Mouse (Mus musculus): Measurements from ENCODE around the gene Hoxd13. TPM values are rescaled to one million over a fixed set of nuclear protein-coding genes. Genes with fewer than 3 reads are reported as not detected.

The Hoxd13 gene
- not detected in 2 replicates for polyA plus RNA-seq (2012; rRNA removed; ENCODE audit: low replicate concordance)

DNA sequence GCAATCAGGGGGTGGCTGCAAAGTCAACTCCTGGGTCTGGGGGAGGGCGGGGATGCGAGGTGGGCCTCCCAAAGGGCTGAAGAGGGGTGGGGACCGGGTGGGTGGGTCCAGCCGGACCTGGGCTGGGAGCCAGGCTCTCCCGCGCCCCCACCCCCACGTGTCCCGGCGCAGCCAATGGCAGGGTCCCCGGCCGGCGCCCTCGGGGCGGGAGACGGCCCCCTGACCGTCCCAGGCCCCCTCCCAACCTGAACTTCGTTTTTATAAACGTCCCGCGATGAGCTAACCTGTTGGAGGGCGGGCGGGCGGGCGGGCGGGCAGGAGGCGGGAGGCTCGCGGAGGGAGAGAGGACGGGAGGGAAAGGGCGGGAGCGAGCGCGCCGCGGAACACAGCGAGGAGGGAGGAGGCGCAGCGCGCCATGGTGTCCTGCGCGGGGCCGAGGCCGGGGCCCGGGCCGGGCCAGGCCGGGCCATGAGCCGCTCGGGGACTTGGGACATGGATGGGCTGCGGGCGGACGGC is at the start of gene Hoxd13:
Gene Hoxd13, plus strand, starts transcription at position 469 of the 516 bp plus-strand sequence.

DNA sequence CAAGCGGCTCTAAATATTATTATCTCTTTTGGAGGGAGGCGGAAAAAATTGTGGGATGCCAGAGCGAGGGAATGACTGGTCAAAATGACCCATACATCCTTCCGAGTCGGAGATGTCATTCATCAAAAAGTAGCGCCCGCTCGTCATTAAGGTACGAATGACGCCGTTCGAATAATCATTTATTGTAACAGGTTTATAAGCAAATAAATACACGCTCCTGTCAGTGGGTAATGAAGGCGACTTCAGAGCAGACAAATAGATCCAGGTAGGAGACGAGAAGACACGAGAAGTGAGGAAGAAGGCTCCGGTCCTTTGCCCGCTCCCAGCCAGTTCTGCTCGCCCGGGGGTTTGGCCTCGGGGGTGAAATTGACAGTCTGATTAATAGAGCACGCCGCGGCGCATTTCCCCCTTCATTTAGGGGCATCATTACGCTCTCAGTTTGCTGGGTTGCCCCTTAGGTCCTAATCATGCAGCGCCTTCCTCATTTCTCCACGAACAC is 8.6 kb upstream of the Hoxd13 start, which contains the start of gene Evx2:
Gene Evx2, minus strand, starts transcription at position 51 of the 499 bp plus-strand sequence.

DNA sequence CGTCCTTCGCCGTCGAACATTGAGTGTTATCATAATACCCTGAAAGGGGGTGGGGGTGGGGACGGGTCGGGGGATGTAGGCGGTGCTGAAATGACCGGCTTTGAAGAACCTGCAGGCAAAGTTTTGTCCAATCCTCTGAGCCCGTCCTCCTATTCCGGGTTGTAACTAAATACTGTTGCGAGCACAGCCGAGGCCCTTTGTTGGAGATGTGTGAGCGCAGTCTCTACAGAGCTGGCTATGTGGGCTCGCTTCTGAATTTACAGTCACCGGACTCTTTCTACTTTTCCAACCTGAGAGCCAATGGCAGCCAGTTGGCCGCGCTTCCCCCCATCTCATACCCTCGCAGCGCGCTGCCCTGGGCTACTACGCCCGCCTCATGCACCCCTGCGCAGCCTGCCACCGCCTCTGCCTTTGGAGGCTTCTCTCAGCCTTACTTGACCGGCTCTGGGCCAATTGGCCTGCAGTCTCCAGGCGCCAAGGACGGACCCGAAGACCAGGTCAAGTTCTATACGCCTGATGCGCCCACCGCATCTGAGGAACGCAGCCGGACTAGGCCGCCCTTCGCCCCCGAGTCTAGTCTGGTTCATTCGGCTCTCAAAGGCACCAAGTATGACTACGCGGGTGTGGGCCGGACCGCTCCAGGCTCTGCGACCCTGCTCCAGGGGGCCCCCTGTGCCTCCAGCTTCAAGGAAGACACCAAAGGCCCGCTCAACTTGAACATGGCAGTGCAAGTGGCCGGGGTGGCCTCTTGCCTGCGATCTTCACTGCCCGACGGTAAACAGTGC is 7.0 kb downstream of the Hoxd13 start, which contains the start of gene Hoxd12:
Gene Hoxd12, plus strand, starts transcription at position 133 of the 785 bp plus-strand sequence.

DNA sequence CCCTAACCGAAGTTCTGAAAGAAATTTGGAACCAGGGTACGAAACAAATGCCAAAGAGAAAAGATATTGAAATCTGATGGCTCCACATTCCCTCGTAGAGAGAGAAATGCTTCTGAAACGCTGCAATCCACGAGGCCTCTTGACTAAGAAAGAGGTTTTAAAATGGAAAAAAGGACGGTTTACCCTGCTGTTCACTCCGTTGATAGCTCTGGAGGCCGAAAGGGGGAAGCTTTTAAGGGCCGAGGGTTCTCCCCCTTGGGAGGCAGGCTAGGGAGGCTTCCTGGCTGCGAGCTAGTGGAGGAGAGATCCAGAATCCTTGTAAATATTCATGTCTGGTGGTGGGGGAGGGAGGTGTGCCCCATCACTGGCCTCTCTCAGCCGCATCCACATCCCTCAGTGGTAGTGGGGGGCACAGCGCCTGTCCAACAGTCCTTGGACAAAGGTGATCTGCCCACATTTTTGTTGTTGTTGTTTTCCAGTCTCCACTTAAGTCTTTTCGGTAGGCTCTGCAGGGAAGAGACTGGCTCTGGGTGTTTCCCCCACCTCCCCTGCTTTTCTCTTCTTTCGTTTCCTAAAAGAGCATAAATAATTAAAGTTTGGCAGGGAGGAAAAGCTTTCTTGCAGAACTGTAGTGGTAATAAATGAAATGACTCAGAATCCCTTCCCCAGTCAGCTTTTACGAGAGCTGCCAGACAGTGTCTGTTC is 10.9 kb downstream of the Hoxd13 start, which contains the start of gene Hoxd11:
Gene Hoxd11, plus strand, starts transcription at position 667 of the 705 bp plus-strand sequence.

DNA sequence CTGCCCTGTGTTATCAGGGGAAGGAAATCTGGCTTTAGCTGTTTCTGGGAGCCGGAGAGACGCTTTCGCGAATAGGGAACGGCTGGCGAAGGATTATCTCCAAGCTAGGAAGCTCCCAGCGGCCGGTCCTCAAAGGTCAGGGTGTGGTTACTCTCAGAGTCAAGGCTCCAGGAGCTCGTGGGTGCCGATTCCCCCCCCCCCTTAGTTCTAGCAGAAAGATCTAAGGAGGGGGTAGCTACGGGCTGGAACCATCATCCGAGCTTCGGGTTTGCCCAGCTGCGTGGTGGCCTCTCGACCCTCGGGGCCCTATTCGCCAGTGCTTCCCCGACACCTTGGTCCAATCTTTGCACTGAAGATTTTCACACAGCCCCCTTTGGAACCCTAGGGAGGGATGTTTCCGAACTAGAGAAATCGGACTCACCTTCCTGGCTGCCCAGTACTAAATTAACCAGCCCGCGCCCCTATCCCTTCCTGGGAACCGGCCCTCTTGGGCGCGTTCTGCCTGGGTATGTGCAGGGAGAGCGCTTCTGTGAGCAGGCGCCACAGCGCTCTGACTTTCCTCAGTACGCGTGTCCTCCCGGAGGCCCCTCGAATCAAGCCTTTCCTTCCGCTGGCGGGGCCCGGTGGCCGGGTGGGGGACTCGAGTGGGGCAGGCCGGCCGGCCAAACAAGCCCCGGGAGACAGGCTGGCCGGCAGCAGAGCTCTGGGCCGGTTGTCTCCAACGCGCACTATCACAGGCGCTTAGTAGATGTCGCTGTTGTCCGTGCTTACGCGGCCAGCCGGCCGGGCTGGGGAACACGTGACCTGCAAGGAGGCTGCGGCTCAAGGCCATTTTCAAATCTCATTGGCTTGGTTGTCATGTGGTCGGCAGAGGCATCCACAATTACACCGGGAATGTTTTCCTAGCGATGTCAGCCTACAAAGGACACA is 23.2 kb downstream of the Hoxd13 start, which contains the start of gene Hoxd10:
Gene Hoxd10, plus strand, starts transcription at position 903 of the 930 bp plus-strand sequence.

DNA sequence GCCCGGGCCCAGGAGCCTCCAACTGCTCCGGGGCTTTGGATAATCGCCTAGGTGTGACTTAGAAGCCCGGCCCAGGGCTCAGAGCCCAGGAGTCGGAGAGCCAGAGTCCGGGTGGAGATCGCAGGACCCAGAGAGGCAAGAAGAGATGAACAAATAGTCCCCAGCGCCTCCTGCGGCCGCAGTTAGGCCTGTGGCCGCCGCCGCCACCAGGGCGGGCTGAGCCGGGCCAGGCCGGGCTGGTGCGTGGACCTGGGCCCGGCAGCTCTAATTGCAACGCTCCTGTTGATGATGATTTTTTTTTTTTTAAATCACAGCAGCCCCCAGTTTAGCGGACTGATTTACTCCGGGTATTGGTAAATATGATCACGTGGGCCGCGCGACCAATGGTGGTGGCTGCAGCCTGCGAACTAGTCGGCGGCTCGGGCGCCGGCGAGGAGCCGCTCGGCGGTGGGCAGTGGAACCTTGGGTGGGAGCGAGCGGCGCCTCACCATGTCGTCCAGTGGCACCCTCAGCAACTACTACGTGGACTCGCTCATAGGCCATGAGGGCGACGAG is 29.5 kb downstream of the Hoxd13 start, which contains the start of gene Hoxd9:
Gene Hoxd9, plus strand, starts transcription at position 161 of the 555 bp plus-strand sequence.

DNA sequence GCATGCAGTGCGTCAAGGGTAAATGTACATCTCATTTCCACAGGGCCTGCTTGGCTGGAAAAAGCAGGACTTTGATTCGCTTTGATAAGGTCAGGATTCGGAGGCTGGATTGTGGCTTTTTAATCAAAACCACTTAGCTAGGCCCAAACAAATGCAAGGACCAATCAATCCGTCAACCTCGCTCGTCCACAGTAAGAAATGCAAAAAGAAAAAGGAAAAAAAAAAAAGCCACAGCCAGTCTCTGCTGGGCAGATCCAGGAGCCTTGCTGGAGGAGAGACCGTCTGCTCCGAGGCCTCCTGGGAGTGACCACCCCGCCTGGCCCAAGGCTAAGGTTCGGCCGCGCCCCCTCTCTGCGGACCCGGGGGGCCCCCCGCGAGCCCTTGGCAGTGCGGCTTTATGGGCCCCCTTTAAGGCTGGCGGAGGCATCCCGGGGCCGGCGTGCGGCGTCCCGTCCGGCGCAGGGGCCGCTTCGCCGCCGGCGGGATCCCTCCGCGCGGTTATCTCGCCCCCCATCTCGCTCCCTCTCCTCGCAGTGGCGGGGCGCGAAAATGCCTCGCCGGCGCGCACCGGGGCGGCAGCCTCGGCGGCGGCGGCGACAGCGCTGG is 36.4 kb downstream of the Hoxd13 start, which contains the start of gene Hoxd8:
Gene Hoxd8, plus strand, starts transcription at position 223 of the 606 bp plus-strand sequence.

DNA sequence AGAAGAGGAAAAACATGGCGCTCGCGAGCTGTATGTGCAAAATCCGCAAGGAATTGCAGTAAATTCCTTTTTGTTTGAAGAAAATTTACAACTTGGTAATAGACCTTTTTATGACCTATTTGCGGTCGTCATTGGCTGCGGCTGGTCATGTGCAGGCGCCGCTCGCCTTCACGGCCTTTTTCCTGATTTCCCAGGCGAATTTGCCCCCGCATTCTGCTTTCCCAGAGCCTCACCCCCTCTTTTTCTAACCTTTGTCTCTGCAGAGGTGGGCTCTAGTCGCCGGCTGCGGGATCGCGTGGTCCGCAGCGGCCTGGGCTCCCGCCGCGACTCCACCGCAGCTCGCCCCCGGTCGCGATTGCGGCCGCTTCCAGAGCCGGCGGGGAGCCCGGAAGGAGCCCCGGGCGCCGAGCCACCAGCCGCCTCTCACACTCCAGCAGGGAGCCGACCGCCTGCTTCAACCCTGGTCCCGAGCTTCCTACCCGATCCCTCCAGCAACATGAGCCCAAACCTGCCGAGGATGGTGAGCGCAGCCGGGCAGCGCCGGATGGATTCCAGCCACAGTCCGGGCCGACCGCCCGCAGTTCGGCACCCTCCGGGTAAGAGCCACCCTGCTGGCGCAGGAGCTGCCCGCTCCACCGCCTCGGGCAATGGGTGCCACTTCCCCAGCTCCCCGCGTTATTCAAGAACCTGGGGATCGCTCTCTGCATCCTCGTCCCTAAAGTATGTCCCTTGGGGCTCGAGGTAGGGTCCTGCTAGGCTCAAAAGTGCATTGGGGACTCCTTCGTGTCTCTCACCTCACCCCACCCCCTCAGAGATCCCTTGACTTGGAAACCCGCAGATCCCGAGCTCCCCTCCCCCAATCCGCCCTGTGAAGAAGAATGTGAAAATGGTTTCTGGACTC is 43.9 kb downstream of the Hoxd13 start, which contains the start of the genes Hoxd3 and Hoxd4:
Gene Hoxd3, plus strand, starts transcription at position 207 of the 901 bp plus-strand sequence.
Gene Hoxd4, plus strand, starts transcription at position 209 of the 901 bp plus-strand sequence.

Other genes starting within 250 kb of the Hoxd13 start
- 2.2 and 3.4 TPM in 2 replicates for gene Lnpk, start 88.9 kb upstream of the Hoxd13 start, polyA plus RNA-seq (2012; rRNA removed; ENCODE audit: low replicate concordance)
- gene Evx2, start 8.8 kb upstream of the Hoxd13 start, polyA plus RNA-seq (2012; rRNA removed; ENCODE audit: low replicate concordance): not detected in 2 replicates
- gene Hoxd12, start 6.7 kb downstream of the Hoxd13 start, polyA plus RNA-seq (2012; rRNA removed; ENCODE audit: low replicate concordance): not detected in 2 replicates
- not detected in 2 replicates for gene Hoxd11, start 11.2 kb downstream of the Hoxd13 start, polyA plus RNA-seq (2012; rRNA removed; ENCODE audit: low replicate concordance)
- not detected in 2 replicates for gene Hoxd10, start 23.6 kb downstream of the Hoxd13 start, polyA plus RNA-seq (2012; rRNA removed; ENCODE audit: low replicate concordance)
- gene Hoxd9, start 29.4 kb downstream of the Hoxd13 start, polyA plus RNA-seq (2012; rRNA removed; ENCODE audit: low replicate concordance): 0.11 and 0.49 TPM in 2 replicates
- 0.49 and 3.7 TPM in 2 replicates for gene Hoxd8, start 36.3 kb downstream of the Hoxd13 start, polyA plus RNA-seq (2012; rRNA removed; ENCODE audit: low replicate concordance)
- gene Hoxd3, start 43.6 kb downstream of the Hoxd13 start, polyA plus RNA-seq (2012; rRNA removed; ENCODE audit: low replicate concordance): 0.56 and 0.64 TPM in 2 replicates
- gene Hoxd4, start 43.6 kb downstream of the Hoxd13 start, polyA plus RNA-seq (2012; rRNA removed; ENCODE audit: low replicate concordance): 2.0 and 4.0 TPM in 2 replicates
- gene Gm28230, start 58.4 kb downstream of the Hoxd13 start, polyA plus RNA-seq (2012; rRNA removed; ENCODE audit: low replicate concordance): 0.07 and 0.09 TPM in 2 replicates
- not detected in 2 replicates for gene Hoxd1, start 94.7 kb downstream of the Hoxd13 start, polyA plus RNA-seq (2012; rRNA removed; ENCODE audit: low replicate concordance)
- 76.8 and 113 TPM in 2 replicates for gene Mtx2, start 157.5 kb downstream of the Hoxd13 start, polyA plus RNA-seq (2012; rRNA removed; ENCODE audit: low replicate concordance)

All from duodenum, adult 2 months (tissue).